Mouse (Mus musculus): ENCODE results near the gene Hunk.

GRCm38 (mm10) chr16:90523373-90523772, 137.6 kb downstream of the Hunk start:
- no peak for TF ChIP-seq CTCF (IDR thresholded peaks at IDR 0.05; ENCODE audit: control insufficient read depth, insufficient read depth, insufficient replicate concordance, low read depth, low read length)
- TF ChIP-seq POLR2A (IDR thresholded peaks at IDR 0.05; ENCODE audit: control insufficient read depth, low read depth, low read length): no peak
